Comparison of ENCODE assay signal across 12 mouse cellular contexts in genomic region chr19:15199692-15200091, GRCm38 (mm10).
"Had no signal": no experiment of that assay in that cellular context is flagged by ENCODE, and none has a peak within 500 bp of the region (broad histone marks: within the 10 kb centered on the region; RNA-seq: fewer than 3 reads in every experiment).

No protein-coding gene starts in this region.

- H3K27ac ChIP-seq: kidney, embryonic 15.5 days; limb, embryonic 12.5 days; liver, embryonic 13.5 days; lung, embryonic 15.5 days had no signal

- ATAC-seq: intestine, embryonic 16.5 days; liver, postnatal 0 days had no signal

- H3K9me3 ChIP-seq: kidney, embryonic 15.5 days; limb, embryonic 12.5 days; liver, embryonic 13.5 days; lung, embryonic 15.5 days; midbrain, embryonic 13.5 days had no signal

- DNase-seq: kidney, adult 2 months; kidney, postnatal 14 days; liver; liver, embryonic 13.5 days; liver, postnatal 0 days; lung, postnatal 14 days; thymus, postnatal 25 days had no signal

- H3K4me3 ChIP-seq: kidney, embryonic 15.5 days; limb, embryonic 12.5 days; liver, embryonic 13.5 days; lung, embryonic 15.5 days; midbrain, embryonic 13.5 days had no signal

- H3K4me2 ChIP-seq: kidney, embryonic 15.5 days; limb, embryonic 12.5 days; liver, embryonic 13.5 days; lung, embryonic 15.5 days; midbrain, embryonic 13.5 days had no signal

- H3K36me3 ChIP-seq: kidney, embryonic 15.5 days; limb, embryonic 12.5 days; liver, embryonic 13.5 days; lung, embryonic 15.5 days; midbrain, embryonic 13.5 days had no signal

- H3K9ac ChIP-seq: kidney, embryonic 15.5 days; limb, embryonic 12.5 days; liver, embryonic 13.5 days; liver, postnatal 0 days; lung, embryonic 15.5 days; midbrain, embryonic 13.5 days had no signal

- H3K4me1 ChIP-seq: kidney, embryonic 15.5 days; limb, embryonic 12.5 days; liver, embryonic 13.5 days; lung, embryonic 15.5 days had no signal

- H3K27me3 ChIP-seq: kidney, embryonic 15.5 days; limb, embryonic 12.5 days; liver, embryonic 13.5 days; lung, embryonic 15.5 days; midbrain, embryonic 13.5 days had no signal
